Mouse (Mus musculus) heart, postnatal 14 days (tissue): ENCODE data around the gene Aip. TPM values are rescaled to one million over a fixed set of nuclear protein-coding genes. Genes with fewer than 3 reads are reported as not detected.

ENCODE experiments used
- DNase-seq, 2 experiments: peaks; one replicate each; pipeline ENCODE4 v3.0.0; 2021 to 2022
- intact Hi-C: fragments of 180-260 bp; cut with DNase I; formaldehyde crosslinking; loops from one replicate; pipeline ENCODE4 v1.15.1; 2025
- total RNA-seq, 2 experiments: library from RNA; stranded (reverse); gene quantifications; 2 replicates each; pipeline ENCODE4 v1.2.3; 2021

Aip gene
- total RNA-seq, 2 experiments from 2014 or later, result 47.0 to 60.6 TPM

- DNase-seq, result no peak
- intact Hi-C loops, result no loop called here
Observed at GRCm38 (mm10) chr19:4154437-4155222, 29.0 kb upstream of the Aip start.

GRCm38 (mm10) chr19:4153232-4153654, 27.6 kb upstream of the Aip start, which contains the start of gene Ptprcap:
Gene Ptprcap (plus strand): TSS chr19:4153604.
- peak in 1 of 2 experiments; percentile 57 for DNase-seq
- intact Hi-C loops, result no loop called here

- intact Hi-C loops, result no loop called here
- no peak for DNase-seq
Observed at GRCm38 (mm10) chr19:4152445-4153231, 27.0 kb upstream of the Aip start.

- DNase-seq, result no peak
- intact Hi-C loops, result no loop called here
Observed at GRCm38 (mm10) chr19:4151898-4152297, 26.2 kb upstream of the Aip start.

- no peak for DNase-seq
- intact Hi-C loops, result no loop called here
Observed at GRCm38 (mm10) chr19:4151488-4151860, 25.8 kb upstream of the Aip start.

GRCm38 (mm10) chr19:4150567-4151487, 25.2 kb upstream of the Aip start:
- no peak for DNase-seq

GRCm38 (mm10) chr19:4149764-4150461, 24.3 kb upstream of the Aip start:
- DNase-seq, result no peak
- intact Hi-C loops, result loop anchor here (2.0 kb wide), 1 partner anchor 13 kb away; the partner anchor contains the start of gene Rps6kb2

More at GRCm38 (mm10) chr19:4150567-4151487, 25.2 kb upstream of the Aip start:
- intact Hi-C loops, result no loop called here

- intact Hi-C loops, result loop anchor here (2.0 kb wide), 1 partner anchor 14 kb away; the partner anchor contains the start of gene Rps6kb2
- DNase-seq, result no peak
Observed at GRCm38 (mm10) chr19:4149283-4149682, 23.6 kb upstream of the Aip start.

- no peak for DNase-seq
- intact Hi-C loops, result loop anchor here (2.0 kb wide), 1 partner anchor 14 kb away; the partner anchor contains the start of gene Rps6kb2
Observed at GRCm38 (mm10) chr19:4148819-4149218, 23.2 kb upstream of the Aip start.

- intact Hi-C loops, result loop anchor here (2.0 kb wide), 1 partner anchor 14 kb away; the partner anchor contains the start of gene Rps6kb2
- peak; percentile 99 for DNase-seq
Observed at GRCm38 (mm10) chr19:4148491-4148806, 22.8 kb upstream of the Aip start, which contains the start of gene Coro1b. Gene Coro1b (plus strand): TSS chr19:4148619.

GRCm38 (mm10) chr19:4147782-4148490, 22.3 kb upstream of the Aip start:
- intact Hi-C loops, result loop anchor here (2.0 kb wide), 1 partner anchor 15 kb away; the partner anchor contains the start of gene Rps6kb2
- no peak for DNase-seq

GRCm38 (mm10) chr19:4147022-4147405, 21.4 kb upstream of the Aip start:
- no peak for DNase-seq
- intact Hi-C loops, result no loop called here

GRCm38 (mm10) chr19:4146366-4147021, 20.8 kb upstream of the Aip start:
- DNase-seq, result no peak
- intact Hi-C loops, result no loop called here

- no peak for DNase-seq
- intact Hi-C loops, result no loop called here
Observed at GRCm38 (mm10) chr19:4145936-4146335, 20.3 kb upstream of the Aip start.

- DNase-seq, result peak in 1 of 2 experiments; percentile 51
Observed at GRCm38 (mm10) chr19:4144550-4145498, 19.2 kb upstream of the Aip start.

GRCm38 (mm10) chr19:4143759-4144268, 18.2 kb upstream of the Aip start, which contains the start of gene Cabp4:
Gene Cabp4 (minus strand): TSS chr19:4144033.
- DNase-seq, result no peak
- intact Hi-C loops, result no loop called here

More at GRCm38 (mm10) chr19:4144550-4145498, 19.2 kb upstream of the Aip start:
- intact Hi-C loops, result no loop called here
